Mouse (Mus musculus) embryonic facial prominence, embryonic 11.5 days (tissue): ENCODE data around the gene Mob3b. TPM values are rescaled to one million over a fixed set of nuclear protein-coding genes. Genes with fewer than 3 reads are reported as not detected.

Source experiments
- ATAC-seq: fragments of 200-750 bp; cut with Nextera tagmentation; replicated peaks from 2 replicates; pipeline ENCODE4 v1.8.0; 2017; ENCODE audit warnings: low read depth; ENCODE audit not compliant: insufficient number of reproducible peaks, low FRiP score, low TSS enrichment
- DNase-seq: peaks from one replicate; pipeline ENCODE4 v3.0.0-alpha.2; 2015; ENCODE audit warnings: low spot score
- H3K27ac ChIP-seq: fragments of 300-500 bp; sonication (generic); replicated peaks from 2 replicates; pipeline ENCODE4 v1.5.1; 2014; ENCODE audit warnings: mild to moderate bottlenecking, low read depth, low read length, control low read depth
- H3K27me3 ChIP-seq: fragments of 300-500 bp; sonication (generic); 2 replicates; pipeline ENCODE4 v1.6.1; 2014; ENCODE audit warnings: mild to moderate bottlenecking, low read length, moderate library complexity, mixed read lengths; ENCODE audit not compliant: control insufficient read depth, insufficient read depth
- H3K36me3 ChIP-seq: fragments of 300-500 bp; sonication (generic); replicated peaks from 2 replicates; pipeline ENCODE4 v1.6.1; 2014; ENCODE audit warnings: low read depth, mild to moderate bottlenecking, low read length, moderate library complexity, mixed read lengths; ENCODE audit not compliant: control insufficient read depth, insufficient read depth
- H3K4me1 ChIP-seq: fragments of 300-500 bp; sonication (generic); 2 replicates; pipeline ENCODE4 v1.6.1; 2014; ENCODE audit warnings: low read length, mixed read lengths; ENCODE audit not compliant: control insufficient read depth, insufficient read depth
- H3K4me2 ChIP-seq: fragments of 300-500 bp; sonication (generic); 2 replicates; pipeline ENCODE4 v1.6.1; 2014; ENCODE audit warnings: low read depth, mild to moderate bottlenecking, control low read depth, low read length, moderate library complexity
- H3K4me3 ChIP-seq: fragments of 300-500 bp; sonication (generic); 2 replicates; pipeline ENCODE4 v1.5.1; 2014; ENCODE audit warnings: low read depth, low read length, control low read depth
- H3K9ac ChIP-seq: fragments of 300-500 bp; sonication (generic); replicated peaks from 2 replicates; pipeline ENCODE4 v1.6.1; 2014; ENCODE audit warnings: mild to moderate bottlenecking, control low read depth, low read length
- H3K9me3 ChIP-seq: fragments of 300-500 bp; sonication (generic); replicated peaks from 2 replicates; pipeline ENCODE4 v1.6.1; 2016; ENCODE audit warnings: mild to moderate bottlenecking, low read length, inconsistent platforms, mixed read lengths; ENCODE audit not compliant: control insufficient read depth
- WGBS: fragments of 180-500 bp; shearing (Covaris S2); extraction: QIAGEN DNeasy Blood & Tissue Kit; methylation state at CpG from one replicate; pipeline ENCODE4 v1.1.7; 2014; 5-methylcytosine and 5-hydroxymethylcytosine counted together
- polyA plus RNA-seq: library from polyadenylated mRNA; unstranded; fragments of >200 nt; fragmentation: Nextera tagmentation; extraction: Ambion mirVana; gene quantifications from 2 replicates; pipeline ENCODE4 v1.2.1, GENCODE M21; 2014

Gene Mob3b
- polyA plus RNA-seq, 1 experiment from 2014 or later: 11.9 TPM

DNA sequence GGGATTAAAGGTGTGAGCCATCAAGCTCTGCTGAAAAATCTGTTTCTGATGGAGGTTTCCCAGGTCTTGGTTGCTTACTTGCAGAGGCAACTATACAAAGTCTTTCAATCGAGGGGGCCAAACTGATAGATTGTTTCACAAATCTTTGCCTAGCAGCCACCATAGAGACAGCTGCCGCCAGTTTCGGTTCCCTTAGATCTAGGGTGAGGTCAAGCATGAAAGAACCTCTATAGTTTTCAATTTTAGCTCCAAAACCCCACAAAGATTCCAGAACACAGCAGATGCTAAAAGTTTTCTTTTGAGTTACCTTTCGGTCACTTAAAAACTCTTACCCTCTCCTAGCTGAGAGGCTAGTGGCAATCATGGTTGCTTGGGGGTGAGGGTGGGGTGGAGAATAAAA lies 25.7 kb downstream of the Mob3b start:
- Histone ChIP-seq H3K9me3 (no peaks in the 10 kb centered on the region), H3K27ac (no peak overlapping the region), H3K4me3 (no peak overlapping the region), H3K9ac (no peak overlapping the region), H3K36me3 (no peaks in the 10 kb centered on the region), H3K4me1 (peaks cover 3% of the 10 kb centered on the region; the same call in 1 of the 2 replicates), H3K4me2 (no peak overlapping the region), H3K27me3 (no peaks in the 10 kb centered on the region)
- WGBS: 83% methylated on average over 4 of the region's 4 CpGs
- no peak for ATAC-seq
- DNase-seq: no peak

DNA sequence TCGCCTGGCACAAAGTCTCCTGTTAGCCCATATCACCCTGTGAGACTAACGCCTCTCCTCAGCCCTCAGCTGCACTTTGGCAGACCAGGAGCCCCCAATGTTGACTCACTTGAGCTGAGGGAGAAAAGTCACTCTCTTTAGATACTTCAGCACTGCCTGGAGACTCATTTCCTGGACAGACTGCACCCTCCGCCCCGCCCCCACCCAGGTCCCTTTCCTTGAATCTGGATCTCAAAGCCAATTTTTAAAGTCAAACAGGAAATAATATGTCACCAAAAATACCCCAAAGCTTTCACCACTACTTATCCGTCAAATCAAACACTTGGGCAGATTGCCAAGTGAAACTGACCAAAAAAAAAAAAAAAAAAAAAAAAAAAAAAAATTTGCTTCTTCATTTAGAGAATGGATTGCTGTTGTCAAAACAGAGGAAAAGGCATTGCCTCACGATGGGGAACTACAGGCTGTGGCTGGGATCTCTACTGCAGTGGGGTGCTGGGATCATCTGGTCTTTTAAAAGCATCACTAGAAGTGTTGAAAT lies 26.8 kb downstream of the Mob3b start:
- Histone ChIP-seq H3K9me3 (no peaks in the 10 kb centered on the region), H3K36me3 (no peaks in the 10 kb centered on the region), H3K27me3 (no peaks in the 10 kb centered on the region), H3K4me1 (no peaks in the 10 kb centered on the region), H3K9ac (no peak overlapping the region), H3K4me3 (no peak overlapping the region), H3K4me2 (no peak overlapping the region), H3K27ac (no peak overlapping the region)
- ATAC-seq (no peak), DNase-seq (no peak)
- 72% methylated on average over 6 of the region's 6 CpGs for WGBS

DNA sequence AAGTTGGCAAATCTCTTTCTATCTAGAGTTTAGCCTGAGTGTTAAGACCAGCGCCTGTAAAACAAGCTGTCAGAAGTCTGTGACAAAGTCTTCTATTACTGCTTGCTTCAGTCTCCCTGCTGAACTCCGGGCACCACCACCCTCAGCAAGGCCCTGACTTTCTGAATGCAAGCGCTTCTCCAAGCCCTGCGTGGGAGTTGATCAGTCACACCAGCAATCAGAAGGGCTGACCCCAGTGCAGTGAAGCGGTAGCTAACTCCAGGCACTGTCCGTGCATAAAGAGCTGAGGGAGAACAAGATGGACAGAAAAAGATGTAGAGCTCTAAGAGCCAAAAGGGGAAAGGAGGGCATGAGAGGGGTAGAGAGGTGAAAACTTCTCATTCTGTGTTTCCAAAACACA lies 29.5 kb downstream of the Mob3b start:
- ATAC-seq (no peak), DNase-seq (no peak)
- Histone ChIP-seq H3K36me3 (no peaks in the 10 kb centered on the region), H3K4me3 (no peak overlapping the region), H3K27me3 (no peaks in the 10 kb centered on the region), H3K9me3 (no peaks in the 10 kb centered on the region), H3K4me2 (no peak overlapping the region), H3K9ac (no peak overlapping the region), H3K4me1 (no peaks in the 10 kb centered on the region), H3K27ac (no peak overlapping the region)
- WGBS: 62% methylated on average over 6 of the region's 6 CpGs

DNA sequence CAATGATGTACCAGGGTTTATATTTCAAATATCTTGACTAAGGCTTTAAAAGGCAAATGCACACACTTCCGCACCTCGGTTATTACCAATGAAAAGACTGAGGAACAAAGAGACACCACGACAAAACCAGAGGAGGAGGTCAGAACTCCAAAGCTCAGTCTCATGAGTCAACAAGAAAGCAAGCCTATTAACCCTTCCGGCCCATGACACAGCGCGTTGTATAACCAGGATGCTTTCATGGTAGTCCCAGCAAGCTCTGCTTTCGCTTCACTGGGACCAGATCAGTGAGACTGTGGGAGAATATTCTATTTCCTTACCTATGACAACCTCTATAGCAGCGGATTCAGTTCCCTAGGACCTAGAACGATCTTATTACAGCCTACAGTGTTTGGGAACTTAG lies 30.5 kb downstream of the Mob3b start:
- no peak overlapping the region for H3K9ac ChIP-seq
- H3K36me3 ChIP-seq: no peaks in the 10 kb centered on the region
- WGBS: 77% methylated on average over 9 of the region's 9 CpGs
- no peaks in the 10 kb centered on the region for H3K9me3 ChIP-seq
- ATAC-seq (no peak), DNase-seq (no peak)
- H3K4me3 ChIP-seq: no peak overlapping the region
- no peak overlapping the region for H3K27ac ChIP-seq
- H3K4me1 ChIP-seq: no peaks in the 10 kb centered on the region
- H3K27me3 ChIP-seq: no peaks in the 10 kb centered on the region
- no peak overlapping the region for H3K4me2 ChIP-seq

DNA sequence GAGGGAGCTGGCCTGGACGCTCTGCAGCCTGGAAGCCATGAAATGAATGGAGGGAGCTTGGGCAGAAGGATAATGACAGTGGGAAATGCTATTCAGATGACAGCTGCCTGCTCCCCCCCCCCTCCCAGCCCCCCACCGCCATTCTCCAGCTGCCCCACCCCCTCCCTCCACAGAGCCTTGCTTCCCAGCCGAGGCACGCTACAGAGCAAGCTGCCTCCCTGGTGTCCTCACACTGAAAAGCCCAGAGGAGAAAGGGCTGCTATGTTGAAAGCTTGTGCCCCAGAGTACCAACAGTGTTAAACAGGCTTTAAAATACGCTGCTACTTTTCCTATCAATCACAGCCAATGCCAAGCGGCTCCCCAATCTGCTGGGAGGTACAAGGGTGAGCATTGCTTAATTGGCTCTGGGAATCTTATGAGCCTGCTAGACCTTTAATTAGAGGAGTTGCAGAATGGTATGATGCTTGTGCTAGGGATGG lies 31.9 kb downstream of the Mob3b start:
- no peaks in the 10 kb centered on the region for H3K36me3 ChIP-seq
- H3K9me3 ChIP-seq: no peaks in the 10 kb centered on the region
- no peak overlapping the region for H3K4me3 ChIP-seq
- H3K27ac ChIP-seq: no peak overlapping the region
- H3K9ac ChIP-seq: no peak overlapping the region
- DNase-seq: peak; percentile 56
- peak; percentile 89 for ATAC-seq
- H3K27me3 ChIP-seq: no peaks in the 10 kb centered on the region
- no peak overlapping the region for H3K4me2 ChIP-seq
- WGBS: 6% methylated on average over 5 of the region's 6 CpGs
- H3K4me1 ChIP-seq: no peaks in the 10 kb centered on the region

DNA sequence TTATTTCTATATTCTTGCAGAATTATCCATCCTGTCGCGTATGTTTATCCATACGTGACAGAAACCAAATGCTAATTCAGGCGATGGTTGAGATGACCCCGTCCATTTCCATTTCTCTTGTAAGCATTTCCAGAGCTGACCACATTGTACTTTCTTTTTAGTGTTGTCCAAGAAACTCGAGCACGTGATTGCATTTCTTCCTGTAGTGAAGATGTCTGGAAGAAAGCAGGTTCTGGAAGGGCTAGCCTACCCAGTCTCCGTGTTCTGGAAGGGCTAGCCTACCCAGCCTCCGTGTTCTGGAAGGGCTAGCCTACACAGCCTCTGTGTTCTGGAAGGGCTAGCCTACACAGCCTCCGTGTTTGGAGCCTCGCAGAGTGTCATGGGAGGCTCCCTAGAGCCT lies 33.3 kb downstream of the Mob3b start:
- Histone ChIP-seq H3K27ac (no peak overlapping the region), H3K4me3 (no peak overlapping the region), H3K9me3 (no peaks in the 10 kb centered on the region), H3K4me2 (no peak overlapping the region), H3K27me3 (no peaks in the 10 kb centered on the region), H3K4me1 (no peaks in the 10 kb centered on the region), H3K9ac (no peak overlapping the region), H3K36me3 (no peaks in the 10 kb centered on the region)
- 76% methylated on average over 11 of the region's 11 CpGs for WGBS
- DNase-seq (no peak), ATAC-seq (no peak)

DNA sequence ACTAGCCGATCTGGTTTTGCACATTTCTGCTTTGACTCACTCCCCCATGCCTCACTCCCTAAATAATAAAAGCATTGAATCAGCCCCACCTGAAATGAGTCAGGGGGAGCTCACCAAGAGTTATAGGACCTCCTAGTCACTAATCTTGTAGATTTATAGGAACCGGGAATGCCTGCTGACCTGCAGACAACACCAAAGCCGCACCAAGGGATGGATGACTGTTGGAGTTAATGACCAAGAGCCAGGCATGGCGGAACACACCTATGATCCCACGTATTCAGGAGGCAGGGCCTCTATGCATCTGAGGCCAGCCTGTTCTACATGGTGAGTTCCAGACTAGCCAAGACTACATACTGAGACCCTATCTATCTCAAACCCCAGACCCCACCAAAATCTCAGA lies 34.2 kb downstream of the Mob3b start:
- no peak overlapping the region for H3K4me3 ChIP-seq
- H3K9me3 ChIP-seq: no peaks in the 10 kb centered on the region
- WGBS: 60% methylated on average over 5 of the region's 5 CpGs
- no peaks in the 10 kb centered on the region for H3K27me3 ChIP-seq
- DNase-seq (no peak), ATAC-seq (no peak)
- no peaks in the 10 kb centered on the region for H3K4me1 ChIP-seq
- H3K9ac ChIP-seq: no peak overlapping the region
- no peak overlapping the region for H3K27ac ChIP-seq
- no peaks in the 10 kb centered on the region for H3K36me3 ChIP-seq
- no peak overlapping the region for H3K4me2 ChIP-seq

DNA sequence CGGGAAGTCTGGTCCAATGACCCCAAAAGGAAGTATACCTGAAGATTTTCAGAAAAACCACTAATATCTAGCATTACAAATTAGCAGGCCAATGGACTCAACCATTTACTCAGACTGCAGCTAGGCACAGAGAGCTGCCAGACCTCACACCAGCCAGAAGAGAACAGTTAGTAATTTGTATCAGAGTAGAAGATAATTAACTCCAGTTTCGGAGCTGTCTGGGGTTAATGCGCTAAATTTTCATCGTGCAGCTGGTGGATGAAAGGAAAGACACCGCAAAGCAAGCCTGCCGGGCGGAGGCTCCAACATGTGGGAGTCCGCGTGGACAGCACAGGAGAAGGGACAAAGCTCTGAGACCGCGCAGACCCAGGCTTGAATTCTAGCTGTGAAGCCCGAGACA lies 36.2 kb downstream of the Mob3b start:
- ATAC-seq (no peak), DNase-seq (peak; percentile 49)
- no peak overlapping the region for H3K4me2 ChIP-seq
- H3K9me3 ChIP-seq: no peaks in the 10 kb centered on the region
- H3K27ac ChIP-seq: no peak overlapping the region
- no peaks in the 10 kb centered on the region for H3K4me1 ChIP-seq
- H3K36me3 ChIP-seq: no peaks in the 10 kb centered on the region
- H3K27me3 ChIP-seq: no peaks in the 10 kb centered on the region
- H3K9ac ChIP-seq: no peak overlapping the region
- H3K4me3 ChIP-seq: no peak overlapping the region
- 37% methylated on average over 12 of the region's 12 CpGs for WGBS
